9 mouse cellular contexts compared by ENCODE assay signal in the genomic region with DNA sequence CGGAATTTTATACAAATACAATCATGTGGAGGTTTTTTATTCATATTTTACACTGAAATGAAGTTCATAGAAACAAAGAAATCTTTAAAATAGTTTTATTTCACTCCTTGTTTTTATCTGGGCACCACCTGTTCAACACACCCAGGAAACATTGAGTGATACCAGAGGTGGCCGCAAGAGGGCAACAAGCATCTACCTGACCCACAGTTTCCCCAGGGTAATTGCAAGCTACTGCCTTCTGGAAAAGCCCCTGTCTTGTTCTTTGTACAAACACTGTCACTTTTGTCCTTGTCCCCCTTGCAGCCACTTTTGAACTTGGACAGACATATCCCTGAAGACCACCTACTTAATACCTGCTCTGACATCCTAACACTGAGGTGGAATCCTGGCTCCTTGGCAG. TPM values are rescaled to one million over a fixed set of nuclear protein-coding genes. Genes with fewer than 3 reads are reported as not detected.
DNase-seq lines count a peak whose midpoint lies in the region; ATAC-seq and TF ChIP-seq lines count a peak whose summit lies in the region.
"Had no signal": no experiment of that assay in that cellular context is flagged by ENCODE, and none has a peak within 500 bp of the region (broad histone marks: within the 10 kb centered on the region; RNA-seq: fewer than 3 reads in every experiment).

No protein-coding gene starts in this region.

- DNase-seq in hindbrain, embryonic 10.5 days (ENCODE audit: low spot score), result peak; percentile 55
- peak; percentile 41 for DNase-seq in c-Kit-positive CD71-positive TER-119-negative erythroid progenitor cells, embryonic 14.5 days (ENCODE audit: low read depth)
- peak; percentile 47 to 60 for DNase-seq in frontal cortex, postnatal 25 days (ENCODE audit: low spot score in 2 of 2)
- DNase-seq in left cerebral cortex, adult 18-20 months (ENCODE audit: low spot score in 2 of 2), result peak; percentile 73 to 78
- DNase-seq in naive thymus-derived CD4-positive, alpha-beta T cell, adult 2 months (ENCODE audit: low read depth), result peak; percentile 57
- DNase-seq in gastrocnemius, adult 18-20 months (ENCODE audit: low spot score), result no peak

- H3K4me2 ChIP-seq in hindbrain, embryonic 16.5 days (ENCODE audit: low read length), result no peak overlapping the region
- H3K4me2 ChIP-seq: lung, embryonic 15.5 days had no signal

- no peak overlapping the region for H3K4me3 ChIP-seq in hindbrain, embryonic 10.5 days
- no peak overlapping the region for H3K4me3 ChIP-seq in hindbrain, embryonic 16.5 days (ENCODE audit: low read length)
- H3K4me3 ChIP-seq in ES-Bruce4 (ENCODE audit: low read depth, low read length), result no peak overlapping the region
- H3K4me3 ChIP-seq: lung, embryonic 15.5 days had no signal

- H3K27me3 ChIP-seq in hindbrain, embryonic 10.5 days (ENCODE audit: insufficient read depth, poor library complexity, severe bottlenecking), result no peaks in the 10 kb centered on the region
- H3K27me3 ChIP-seq in hindbrain, embryonic 16.5 days (replicated peaks; ENCODE audit: control insufficient read depth, insufficient read depth, low read length), result no peaks in the 10 kb centered on the region
- no peaks in the 10 kb centered on the region for H3K27me3 ChIP-seq in ES-Bruce4 (ENCODE audit: control insufficient read depth, insufficient read depth, low read length, poor library complexity, severe bottlenecking)
- H3K27me3 ChIP-seq: lung, embryonic 15.5 days had no signal

- 3% methylated on average over 2 of the region's 2 CpGs for WGBS in hindbrain, embryonic 10.5 days
- 10% methylated on average over 2 of the region's 2 CpGs for WGBS in hindbrain, embryonic 16.5 days

- TF ChIP-seq POLR2A in ES-Bruce4 (IDR thresholded peaks at IDR 0.05; ENCODE audit: insufficient read depth, low read length), result no peak

- no peaks in the 10 kb centered on the region for H3K36me3 ChIP-seq in hindbrain, embryonic 10.5 days
- H3K36me3 ChIP-seq in hindbrain, embryonic 16.5 days (ENCODE audit: control insufficient read depth, insufficient read depth, low read length), result no peaks in the 10 kb centered on the region
- H3K36me3 ChIP-seq in ES-Bruce4 (ENCODE audit: control insufficient read depth, insufficient read depth, low read length, poor library complexity, severe bottlenecking), result no peaks in the 10 kb centered on the region
- H3K36me3 ChIP-seq: lung, embryonic 15.5 days had no signal

- H3K9me3 ChIP-seq in hindbrain, embryonic 10.5 days, result no peaks in the 10 kb centered on the region
- H3K9me3 ChIP-seq in hindbrain, embryonic 16.5 days (ENCODE audit: control insufficient read depth, low read length), result no peaks in the 10 kb centered on the region
- no peaks in the 10 kb centered on the region for H3K9me3 ChIP-seq in ES-Bruce4 (replicated peaks; ENCODE audit: control insufficient read depth, insufficient read depth, low read length, poor library complexity, severe bottlenecking)
- H3K9me3 ChIP-seq: lung, embryonic 15.5 days had no signal

- no peak for ATAC-seq in hindbrain, embryonic 16.5 days

- TF ChIP-seq EP300 in ES-Bruce4 (IDR thresholded peaks at IDR 0.05; ENCODE audit: insufficient read depth, low read depth, low read length), result no peak

- peak; percentile 75 for TF ChIP-seq CTCF in ES-Bruce4 (IDR thresholded peaks at IDR 0.05; ENCODE audit: low read depth, low read length)

- H3K9ac ChIP-seq in hindbrain, embryonic 16.5 days (ENCODE audit: low read depth, low read length), result no peak overlapping the region
- no peak overlapping the region for H3K9ac ChIP-seq in ES-Bruce4 (ENCODE audit: low read depth, poor library complexity, severe bottlenecking)
- H3K9ac ChIP-seq: lung, embryonic 15.5 days had no signal

- H3K27ac ChIP-seq in hindbrain, embryonic 10.5 days, result no peak overlapping the region
- H3K27ac ChIP-seq in hindbrain, embryonic 16.5 days (ENCODE audit: low read depth, low read length), result no peak overlapping the region
- H3K27ac ChIP-seq in ES-Bruce4 (ENCODE audit: insufficient read depth, low read length), result no peak overlapping the region
- H3K27ac ChIP-seq: lung, embryonic 15.5 days had no signal

- H3K4me1 ChIP-seq in hindbrain, embryonic 10.5 days (replicated peaks), result no peaks in the 10 kb centered on the region
- no peaks in the 10 kb centered on the region for H3K4me1 ChIP-seq in hindbrain, embryonic 16.5 days (ENCODE audit: control insufficient read depth, insufficient read depth, low read depth, low read length)
- no peaks in the 10 kb centered on the region for H3K4me1 ChIP-seq in ES-Bruce4 (ENCODE audit: control insufficient read depth, insufficient read depth, low read length)
- H3K4me1 ChIP-seq: lung, embryonic 15.5 days had no signal

RNA-seq across cellular contexts. Expression of a gene that starts 19.7 kb away (rescaled TPM):
- 12.6 and 17.3 TPM in 2 replicates for polyA plus RNA-seq in hindbrain, embryonic 10.5 days (2016; fragmentation: Nextera tagmentation; extraction: Ambion mirVana)
- 18.6 and 20.9 TPM in 2 replicates for polyA plus RNA-seq in hindbrain, embryonic 16.5 days (2015; fragmentation: Nextera tagmentation; extraction: Ambion mirVana)
- 4.6 and 9.8 TPM in 2 replicates for polyA plus RNA-seq in ES-Bruce4 (2011; ENCODE audit: insufficient read depth, insufficient read length, low read depth, missing spikeins)
- total RNA-seq in left cerebral cortex, adult 18-20 months (2021), result 10 to 100 TPM; 24.6 to 28.5 TPM
- 10 to 100 TPM; 10.5 to 11.5 TPM for total RNA-seq in gastrocnemius, adult 18-20 months (2021)

RNA-seq across cellular contexts. Expression of a gene that starts 20.8 kb away (rescaled TPM):
- polyA plus RNA-seq in hindbrain, embryonic 10.5 days (2016; fragmentation: Nextera tagmentation; extraction: Ambion mirVana), result 7.1 and 11.1 TPM in 2 replicates
- 55.3 and 69.1 TPM in 2 replicates for polyA plus RNA-seq in hindbrain, embryonic 16.5 days (2015; fragmentation: Nextera tagmentation; extraction: Ambion mirVana)
- 0.75 and 0.85 TPM in 2 replicates for polyA plus RNA-seq in ES-Bruce4 (2011; ENCODE audit: insufficient read depth, insufficient read length, low read depth, missing spikeins)
- 100 to 1,000 TPM; 143 to 145 TPM for total RNA-seq in left cerebral cortex, adult 18-20 months (2021)
- total RNA-seq in gastrocnemius, adult 18-20 months (2021), result under 1 TPM; 0.07 to 0.18 TPM
